Mouse (Mus musculus): Measurements from ENCODE around the gene Nf2. TPM values are rescaled to one million over a fixed set of nuclear protein-coding genes. Genes with fewer than 3 reads are reported as not detected.
A peak's percentile ranks its signal among the peaks of the same experiment; 100 is the strongest.

Nf2 gene
- polyA plus RNA-seq (2016; fragmentation: Nextera tagmentation; extraction: Ambion mirVana) = 58.6 and 61.1 TPM in 2 replicates

DNA sequence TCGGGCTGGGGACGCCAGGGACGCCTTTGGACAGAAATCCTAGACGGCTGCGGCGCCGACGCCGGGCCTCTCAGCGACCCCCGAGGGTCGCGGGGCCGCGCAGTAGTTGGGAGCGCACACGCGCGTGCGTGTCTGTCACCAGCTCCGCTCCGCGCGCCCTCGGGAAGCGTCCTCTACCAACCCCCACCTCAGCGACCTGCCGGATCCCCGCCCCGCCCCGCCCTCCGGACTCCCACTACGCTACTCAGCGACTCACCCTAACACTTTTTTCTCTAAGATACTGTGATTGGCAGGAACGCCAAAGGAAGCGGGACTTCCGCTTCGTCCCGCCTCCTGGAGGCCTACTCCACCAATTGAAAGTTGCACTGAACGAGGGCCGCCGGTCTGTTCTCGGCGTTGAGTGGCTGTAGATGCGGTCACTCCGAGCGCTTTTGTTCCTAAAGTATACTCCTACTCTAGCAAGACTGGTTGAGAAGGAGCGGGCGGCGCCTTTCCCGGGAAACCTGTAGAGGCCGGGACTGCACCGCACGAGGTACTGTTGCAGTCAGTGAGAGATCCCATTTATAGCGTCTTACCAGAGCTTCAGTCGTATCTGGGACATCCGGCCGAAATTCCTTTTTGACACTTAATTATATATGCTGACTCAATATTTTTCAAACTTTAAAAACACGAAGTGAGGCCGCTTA lies at the start of gene Nf2:
Nf2 (minus strand) TSS at position 279 of the 686 bp plus-strand sequence.
- H3K4me1 ChIP-seq (replicated peaks) = peaks cover 17% of the 10 kb centered on the region
- peak within 1 kb of the TSS; percentile 95 for H3K27ac ChIP-seq
- H3K9me3 ChIP-seq = no peaks in the 10 kb centered on the region
- WGBS = under 1% methylated on average over 60 of the region's 60 CpGs
- no peaks in the 10 kb centered on the region for H3K36me3 ChIP-seq
- DNase-seq (ENCODE audit: low spot score) = peak; percentile 98
- peak within 1 kb of the TSS; percentile 85 for H3K4me3 ChIP-seq
- H3K27me3 ChIP-seq (ENCODE audit: insufficient read depth, poor library complexity, severe bottlenecking) = no peaks in the 10 kb centered on the region

GRCm38 (mm10) chr11:4894848-4895816 lies 45.8 kb upstream of the Nf2 start, which contains the start of gene Thoc5:
TSS of gene Thoc5 (plus strand) at chr11:4895320.
- H3K27ac ChIP-seq = peak within 1 kb of the TSS; percentile 92
- H3K27me3 ChIP-seq (ENCODE audit: insufficient read depth, poor library complexity, severe bottlenecking) = no peaks in the 10 kb centered on the region
- H3K36me3 ChIP-seq = peaks cover 69% of the 10 kb centered on the region
- peak within 1 kb of the TSS; percentile 96 for H3K4me3 ChIP-seq
- WGBS = 3% methylated on average over 52 of the region's 52 CpGs
- no peaks in the 10 kb centered on the region for H3K9me3 ChIP-seq
- peaks cover 11% of the 10 kb centered on the region for H3K4me1 ChIP-seq (replicated peaks)
- peak; percentile 90 for DNase-seq (ENCODE audit: low spot score)

DNA sequence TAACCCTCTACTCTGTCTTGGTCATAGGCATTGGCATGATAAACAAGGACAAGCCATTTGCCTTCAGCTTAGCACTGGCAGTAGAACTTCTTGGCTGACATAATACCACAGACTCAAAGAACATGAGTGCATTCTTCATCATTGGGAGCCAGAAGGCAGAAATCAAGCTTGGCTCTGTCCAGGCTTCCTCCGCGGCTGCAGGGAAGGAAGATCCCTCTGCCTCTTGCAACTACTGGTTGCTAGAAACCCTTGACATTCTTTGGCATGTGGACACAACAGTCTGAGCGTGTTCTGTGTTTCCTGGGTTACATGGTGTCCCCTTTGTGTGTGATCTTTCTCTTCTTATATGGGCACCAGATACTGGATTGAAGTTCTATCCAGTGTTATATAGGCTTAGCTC lies 37.7 kb upstream of the Nf2 start:
- Histone ChIP-seq H3K27ac (no peak overlapping the region), H3K4me3 (no peak overlapping the region), H3K9me3 (no peaks in the 10 kb centered on the region), H3K27me3 (ENCODE audit: insufficient read depth, poor library complexity, severe bottlenecking) (no peaks in the 10 kb centered on the region), H3K36me3 (peaks cover 88% of the 10 kb centered on the region), H3K4me1 (replicated peaks) (0 out of 2 replicates have a peak, but pooled peaks cover 5% of the 10 kb centered on the region)
- WGBS = 93% methylated on average over 3 of the region's 3 CpGs
- no peak for DNase-seq (ENCODE audit: low spot score)

GRCm38 (mm10) chr11:4885385-4885903 lies 36.1 kb upstream of the Nf2 start:
- 0 out of 2 replicates have a peak, but pooled peaks cover 5% of the 10 kb centered on the region for H3K4me1 ChIP-seq (replicated peaks)
- no peak overlapping the region for H3K4me3 ChIP-seq
- no peaks in the 10 kb centered on the region for H3K9me3 ChIP-seq
- no peaks in the 10 kb centered on the region for H3K27me3 ChIP-seq (ENCODE audit: insufficient read depth, poor library complexity, severe bottlenecking)
- H3K36me3 ChIP-seq = peaks cover 73% of the 10 kb centered on the region
- 71% methylated on average over 2 of the region's 2 CpGs for WGBS
- peak; percentile 50 for DNase-seq (ENCODE audit: low spot score)
- H3K27ac ChIP-seq = no peak overlapping the region

DNA sequence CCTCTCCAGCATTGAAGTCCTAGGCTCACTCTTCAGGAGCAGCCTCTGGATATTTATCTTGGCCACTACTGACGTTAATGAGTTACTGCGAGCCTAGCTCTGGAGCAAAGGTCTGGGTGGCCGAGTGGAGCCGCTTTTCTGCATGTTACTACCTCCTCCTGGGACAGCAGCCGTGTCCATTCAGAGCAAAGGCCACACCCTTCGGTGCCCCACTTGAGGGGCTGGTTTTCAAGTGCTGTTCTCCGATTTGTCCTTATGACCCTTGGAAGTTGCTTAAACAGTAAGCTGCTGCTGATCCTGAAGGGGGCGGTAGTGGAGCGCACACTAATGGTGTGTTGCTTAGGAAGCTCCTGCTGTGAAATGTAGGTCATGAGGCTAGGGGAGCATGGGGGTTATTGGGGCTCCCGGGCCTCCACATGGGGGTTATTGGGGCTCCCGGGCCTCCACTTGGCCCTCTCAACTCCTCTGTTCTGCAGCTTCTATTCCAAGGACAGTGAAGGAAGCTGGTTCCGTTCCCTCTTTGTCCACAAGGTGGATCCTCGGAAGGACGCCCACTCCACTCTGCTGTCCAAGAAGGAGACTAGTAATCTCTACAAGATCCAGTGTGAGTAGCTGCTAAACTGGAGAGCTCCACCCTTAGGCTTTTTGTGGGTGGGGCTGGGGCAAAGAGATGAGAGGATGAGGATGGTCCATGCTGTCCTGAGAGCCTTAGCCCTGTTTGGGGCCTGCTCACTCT lies 33.7 kb upstream of the Nf2 start:
- H3K9me3 ChIP-seq = no peaks in the 10 kb centered on the region
- H3K4me1 ChIP-seq (replicated peaks) = 0 out of 2 replicates have a peak, but pooled peaks cover 5% of the 10 kb centered on the region
- no peak for DNase-seq (ENCODE audit: low spot score)
- H3K27ac ChIP-seq = no peak overlapping the region
- WGBS = 51% methylated on average over 14 of the region's 14 CpGs
- H3K4me3 ChIP-seq = no peak overlapping the region
- no peaks in the 10 kb centered on the region for H3K27me3 ChIP-seq (ENCODE audit: insufficient read depth, poor library complexity, severe bottlenecking)
- H3K36me3 ChIP-seq = peaks cover 50% of the 10 kb centered on the region

GRCm38 (mm10) chr11:4881087-4881486 lies 31.8 kb upstream of the Nf2 start:
- H3K27ac ChIP-seq = no peak overlapping the region
- 84% methylated on average over 4 of the region's 4 CpGs for WGBS
- 0 out of 2 replicates have a peak, but pooled peaks cover 5% of the 10 kb centered on the region for H3K4me1 ChIP-seq (replicated peaks)
- H3K27me3 ChIP-seq (ENCODE audit: insufficient read depth, poor library complexity, severe bottlenecking) = no peaks in the 10 kb centered on the region
- H3K36me3 ChIP-seq = peaks cover 38% of the 10 kb centered on the region
- no peak overlapping the region for H3K4me3 ChIP-seq
- DNase-seq (ENCODE audit: low spot score) = no peak
- peaks cover 6% of the 10 kb centered on the region; the same call in 1 of the 2 replicates for H3K9me3 ChIP-seq

- peak overlapping the region; percentile 86 for H3K4me3 ChIP-seq
- peak; percentile 17 for DNase-seq (ENCODE audit: low spot score)
- H3K36me3 ChIP-seq = peaks cover 14% of the 10 kb centered on the region
- H3K27me3 ChIP-seq (ENCODE audit: insufficient read depth, poor library complexity, severe bottlenecking) = no peaks in the 10 kb centered on the region
- WGBS = 13% methylated on average over 10 of the region's 10 CpGs
- peaks cover 15% of the 10 kb centered on the region for H3K4me1 ChIP-seq (replicated peaks)
- peak overlapping the region; percentile 94 for H3K27ac ChIP-seq
- peaks cover 8% of the 10 kb centered on the region; the same call in 1 of the 2 replicates for H3K9me3 ChIP-seq
These were observed 25.2 kb upstream of the Nf2 start for GRCm38 (mm10) chr11:4874551-4874950.

DNA sequence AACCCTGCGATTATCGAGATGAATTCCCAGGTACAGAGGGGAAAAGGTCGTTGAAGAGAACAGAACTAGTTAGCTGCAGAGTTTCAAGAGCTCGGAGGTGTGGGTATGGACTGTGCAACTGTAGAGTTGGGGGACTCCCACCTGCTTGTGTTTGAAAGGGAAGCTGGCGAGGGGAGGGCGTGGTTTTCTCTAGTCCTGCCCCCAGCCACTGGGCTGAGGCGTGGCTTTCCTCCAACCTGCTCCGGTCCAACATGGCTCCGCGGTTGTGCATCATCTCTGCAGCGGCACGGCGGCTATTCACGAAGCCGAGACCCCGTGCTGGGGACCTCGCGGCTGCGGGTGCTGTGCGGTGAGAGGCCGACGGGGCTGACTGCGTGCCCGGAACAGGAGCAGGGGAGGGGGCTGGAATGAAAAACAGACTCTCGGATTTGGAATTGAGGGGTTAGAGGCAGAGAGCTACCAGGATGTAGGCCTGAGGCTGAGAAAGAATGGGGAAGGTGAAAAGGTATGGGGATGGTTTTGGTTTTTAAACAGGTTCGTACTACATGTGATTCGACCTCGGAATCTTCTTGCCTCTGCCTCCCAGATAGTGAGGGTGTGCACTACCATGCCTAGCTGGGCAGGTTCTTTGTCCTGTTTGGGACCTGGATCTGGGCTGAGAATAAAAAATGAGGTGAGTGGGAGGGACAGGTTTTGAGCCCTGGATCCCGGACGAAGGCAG lies 24.6 kb upstream of the Nf2 start, which contains the start of gene Nipsnap1:
Nipsnap1 (plus strand) TSS at position 197 of the 721 bp plus-strand sequence.
- Histone ChIP-seq H3K36me3 (peaks cover 14% of the 10 kb centered on the region), H3K27me3 (ENCODE audit: insufficient read depth, poor library complexity, severe bottlenecking) (no peaks in the 10 kb centered on the region), H3K4me3 (peak within 1 kb of the TSS; percentile 86), H3K4me1 (replicated peaks) (peaks cover 15% of the 10 kb centered on the region), H3K27ac (peak within 1 kb of the TSS; percentile 94), H3K9me3 (peaks cover 8% of the 10 kb centered on the region; the same call in 1 of the 2 replicates)
- WGBS = 1% methylated on average over 30 of the region's 30 CpGs
- DNase-seq (ENCODE audit: low spot score) = peak; percentile 85

- Histone ChIP-seq H3K27ac (no peak overlapping the region), H3K4me3 (no peak overlapping the region), H3K36me3 (no peaks in the 10 kb centered on the region), H3K27me3 (ENCODE audit: insufficient read depth, poor library complexity, severe bottlenecking) (no peaks in the 10 kb centered on the region), H3K4me1 (replicated peaks) (peaks cover 13% of the 10 kb centered on the region), H3K9me3 (no peaks in the 10 kb centered on the region)
- 41% methylated on average over 10 of the region's 10 CpGs for WGBS
- peak; percentile 45 for DNase-seq (ENCODE audit: low spot score)
These were observed 16.4 kb upstream of the Nf2 start for GRCm38 (mm10) chr11:4865645-4866251.

GRCm38 (mm10) chr11:4862730-4863129 lies 13.4 kb upstream of the Nf2 start:
- peaks cover 13% of the 10 kb centered on the region for H3K4me1 ChIP-seq (replicated peaks)
- no peaks in the 10 kb centered on the region for H3K27me3 ChIP-seq (ENCODE audit: insufficient read depth, poor library complexity, severe bottlenecking)
- H3K4me3 ChIP-seq = no peak overlapping the region
- H3K9me3 ChIP-seq = no peaks in the 10 kb centered on the region
- no peaks in the 10 kb centered on the region for H3K36me3 ChIP-seq
- 86% methylated on average over 1 of the region's 1 CpGs for WGBS
- DNase-seq (ENCODE audit: low spot score) = no peak
- no peak overlapping the region for H3K27ac ChIP-seq

DNA sequence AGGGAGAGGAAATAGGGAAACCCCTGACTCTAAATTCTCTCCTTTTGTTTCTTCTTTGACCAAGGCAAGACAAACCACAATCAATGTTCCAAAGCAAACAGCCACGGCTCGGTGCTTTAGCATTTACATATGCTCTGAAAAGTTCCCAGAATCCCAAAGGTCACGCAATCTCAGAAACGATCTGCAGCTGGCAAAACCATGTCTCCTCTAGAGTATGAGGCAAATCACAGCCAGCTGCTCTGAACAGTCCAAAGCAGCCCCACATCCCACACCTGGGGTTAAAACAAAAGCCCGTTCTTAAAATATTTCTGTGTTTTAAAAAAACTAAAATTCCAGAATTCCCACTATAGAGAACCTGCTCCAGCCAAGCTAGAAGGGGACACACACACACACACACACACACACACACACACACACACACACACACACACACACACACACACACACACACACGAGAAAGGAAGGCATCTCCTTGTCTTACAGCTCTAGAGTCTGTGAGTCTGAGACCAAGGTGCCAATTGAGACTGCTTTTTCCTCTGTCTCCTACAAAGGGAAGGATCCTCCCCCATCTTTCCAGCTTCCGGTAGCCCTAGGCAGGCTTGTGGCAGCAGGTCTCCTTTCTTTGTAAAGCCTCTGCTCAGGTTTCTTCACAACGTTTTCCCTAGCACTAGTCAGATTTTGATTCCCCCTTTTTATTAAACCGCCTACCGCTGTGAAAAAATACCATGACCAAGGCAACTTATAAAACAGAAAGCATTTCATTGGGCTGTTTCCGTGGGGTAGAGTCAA lies 12.7 kb upstream of the Nf2 start:
- Histone ChIP-seq H3K4me3 (no peak overlapping the region), H3K27ac (no peak overlapping the region), H3K9me3 (no peaks in the 10 kb centered on the region), H3K4me1 (replicated peaks) (peaks cover 13% of the 10 kb centered on the region), H3K36me3 (no peaks in the 10 kb centered on the region), H3K27me3 (ENCODE audit: insufficient read depth, poor library complexity, severe bottlenecking) (no peaks in the 10 kb centered on the region)
- DNase-seq (ENCODE audit: low spot score) = no peak
- 57% methylated on average over 11 of the region's 11 CpGs for WGBS
